Mouse (Mus musculus) small intestine, adult 2 months (tissue): ENCODE data around the gene Dph1. TPM values are rescaled to one million over a fixed set of nuclear protein-coding genes. Genes with fewer than 3 reads are reported as not detected.
"Not testable (repeated sequence)": the region's sequence is repeated elsewhere in the genome, so short reads cannot be mapped to it uniquely, and the experiment has no call there.

Experiments
- H3K27ac ChIP-seq: fragments of 200-500 bp; 2 replicates; pipeline ENCODE4 v1.5.1; 2012; ENCODE audit warnings: low read depth, low read length, control low read depth, inconsistent platforms; ENCODE audit not compliant: insufficient read depth
- H3K27me3 ChIP-seq: fragments of 200-500 bp; 2 replicates; pipeline ENCODE4 v1.6.1; 2012; ENCODE audit warnings: mild to moderate bottlenecking, moderate library complexity, low read length, inconsistent platforms; ENCODE audit not compliant: control insufficient read depth, insufficient read depth
- H3K36me3 ChIP-seq: fragments of 200-500 bp; 2 replicates; pipeline ENCODE4 v1.6.1; 2012; ENCODE audit warnings: mild to moderate bottlenecking, low read length, control low read depth, inconsistent platforms; ENCODE audit not compliant: control insufficient read depth, insufficient read depth
- H3K4me1 ChIP-seq: fragments of 200-500 bp; 2 replicates; pipeline ENCODE4 v1.6.1; 2012; ENCODE audit warnings: low read length, inconsistent platforms, mixed read lengths; ENCODE audit not compliant: control insufficient read depth, insufficient read depth, insufficient read length
- H3K4me3 ChIP-seq: fragments of 200-500 bp; 2 replicates; pipeline ENCODE4 v1.5.1; 2012; ENCODE audit warnings: low read depth, mild to moderate bottlenecking, control low read depth, inconsistent platforms, low read length, moderate library complexity
- CTCF ChIP-seq: fragments of 200-500 bp; IDR thresholded peaks from 2 replicates; pipeline ENCODE4 v1.5.1; 2012; ENCODE audit warnings: low read depth, mild to moderate bottlenecking, control low read depth, inconsistent platforms, low read length, moderate library complexity, mixed read lengths; ENCODE audit not compliant: insufficient replicate concordance, insufficient read length; ENCODE audit errors: extremely low read depth
- POLR2A ChIP-seq: fragments of 200-500 bp; IDR thresholded peaks from 2 replicates; pipeline ENCODE4 v1.6.1; 2012; ENCODE audit warnings: low read depth, mild to moderate bottlenecking, control low read depth, inconsistent platforms, low read length, moderate library complexity
- WGBS: fragments of 180-500 bp; shearing (Covaris S2); methylation state at CpG from one replicate; pipeline ENCODE4 v1.1.7; 2018; 5-methylcytosine and 5-hydroxymethylcytosine counted together
- polyA plus RNA-seq: library from polyadenylated mRNA; depleted of rRNA; stranded (reverse); fragments of >200 nt; gene quantifications from 2 replicates; pipeline ENCODE4 v1.2.3, GENCODE M21; 2012

Gene Dph1
- polyA plus RNA-seq, 1 experiment: 13.7 TPM

DNA sequence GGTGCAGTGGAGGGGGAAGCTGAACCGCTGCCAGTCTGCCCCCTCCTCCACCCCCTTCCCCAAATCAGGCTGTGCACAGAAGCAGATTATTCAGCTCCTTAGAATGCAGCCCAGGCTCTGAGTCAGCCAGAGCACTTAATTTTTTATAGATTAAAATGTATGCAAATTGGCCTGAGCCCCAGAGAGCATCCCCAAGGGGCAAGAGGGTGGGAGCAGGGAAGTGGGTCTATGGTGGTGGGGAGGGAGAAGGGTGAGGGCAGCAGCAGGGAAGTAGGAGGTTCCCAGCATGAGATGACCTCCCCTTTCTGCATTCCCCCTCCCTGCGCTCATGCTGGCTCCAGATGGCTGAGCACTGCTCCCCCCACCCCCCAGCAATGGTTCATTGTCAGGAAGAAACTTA, 6.1 kb downstream of the Dph1 start:
- 90% methylated on average over 1 of the region's 2 CpGs for WGBS
- Histone ChIP-seq H3K27ac (no peak overlapping the region), H3K4me1 (peaks cover 2% of the 10 kb centered on the region; the same call in 1 of the 2 replicates)

DNA sequence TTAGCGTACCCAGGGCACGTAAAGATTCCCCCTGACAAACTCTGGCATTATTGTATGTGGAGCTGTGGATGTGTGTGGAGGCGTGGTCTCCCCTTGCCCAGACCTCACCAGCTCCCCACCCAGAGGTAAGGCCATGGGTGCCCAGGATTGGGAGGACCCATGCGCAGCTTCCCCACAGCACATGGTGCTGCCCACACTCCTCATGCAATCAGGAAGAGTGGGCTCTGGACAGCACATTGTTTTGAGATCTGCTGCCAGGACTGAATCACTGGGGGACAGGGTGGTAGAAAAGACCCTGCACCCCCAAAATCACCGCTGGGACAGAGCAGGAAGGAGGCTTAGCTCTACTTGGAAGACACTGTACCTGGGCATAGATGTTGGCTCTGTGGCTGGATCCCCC, 6.5 kb downstream of the Dph1 start:
- WGBS: 95% methylated on average over 5 of the region's 5 CpGs
- peaks cover 5% of the 10 kb centered on the region for H3K36me3 ChIP-seq
- no peak for TF ChIP-seq CTCF
- no peak for TF ChIP-seq POLR2A

More for the DNA sequence above, 6.1 kb downstream of the Dph1 start:
- TF ChIP-seq POLR2A (no peak), CTCF (no peak)
- Histone ChIP-seq H3K27me3 (no peaks in the 10 kb centered on the region), H3K4me3 (no peak overlapping the region), H3K36me3 (peaks cover 5% of the 10 kb centered on the region)

DNA sequence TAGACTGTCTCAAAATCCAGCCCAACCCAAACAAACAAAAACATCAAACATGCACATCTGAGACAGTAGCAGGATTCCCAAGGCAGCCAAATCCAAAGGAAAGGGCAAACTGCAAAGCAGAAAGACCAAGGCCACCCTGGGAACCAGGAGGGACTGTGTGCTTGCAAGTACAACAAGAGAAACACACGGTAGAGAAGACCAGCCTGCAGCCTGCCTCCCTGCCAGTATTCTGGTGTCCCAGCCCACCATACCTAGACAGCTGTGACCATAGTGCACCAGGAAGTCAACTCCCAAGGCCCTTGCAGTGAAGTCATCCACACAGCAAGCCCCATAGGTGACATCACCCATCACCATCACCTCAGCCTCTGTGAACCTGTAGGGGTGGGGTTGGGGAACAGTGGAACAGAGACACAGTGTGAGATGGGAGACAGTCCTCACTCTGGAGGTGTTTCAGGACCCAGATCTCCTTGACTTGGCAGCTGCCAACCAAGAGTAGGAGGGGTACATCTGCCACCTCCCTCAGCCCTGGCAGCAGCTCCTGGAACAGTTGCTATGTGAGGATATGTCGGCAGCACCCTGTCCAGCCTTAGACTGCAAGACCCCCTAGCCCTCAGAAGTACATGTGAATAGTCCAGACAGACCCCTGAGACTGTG, 7.0 kb downstream of the Dph1 start:
- peaks cover 5% of the 10 kb centered on the region for H3K36me3 ChIP-seq
- H3K4me3 ChIP-seq: no peak overlapping the region
- WGBS: 80% methylated on average over 2 of the region's 2 CpGs
- H3K4me1 ChIP-seq: peaks cover under 1% of the 10 kb centered on the region; the same call in 1 of the 2 replicates
- H3K27ac ChIP-seq: no peak overlapping the region
- TF ChIP-seq POLR2A (no peak), CTCF (no peak)
- H3K27me3 ChIP-seq: no peaks in the 10 kb centered on the region

More for the DNA sequence above, 6.5 kb downstream of the Dph1 start:
- Histone ChIP-seq H3K4me1 (peaks cover under 1% of the 10 kb centered on the region; the same call in 1 of the 2 replicates), H3K27ac (no peak overlapping the region), H3K4me3 (no peak overlapping the region), H3K27me3 (no peaks in the 10 kb centered on the region)

DNA sequence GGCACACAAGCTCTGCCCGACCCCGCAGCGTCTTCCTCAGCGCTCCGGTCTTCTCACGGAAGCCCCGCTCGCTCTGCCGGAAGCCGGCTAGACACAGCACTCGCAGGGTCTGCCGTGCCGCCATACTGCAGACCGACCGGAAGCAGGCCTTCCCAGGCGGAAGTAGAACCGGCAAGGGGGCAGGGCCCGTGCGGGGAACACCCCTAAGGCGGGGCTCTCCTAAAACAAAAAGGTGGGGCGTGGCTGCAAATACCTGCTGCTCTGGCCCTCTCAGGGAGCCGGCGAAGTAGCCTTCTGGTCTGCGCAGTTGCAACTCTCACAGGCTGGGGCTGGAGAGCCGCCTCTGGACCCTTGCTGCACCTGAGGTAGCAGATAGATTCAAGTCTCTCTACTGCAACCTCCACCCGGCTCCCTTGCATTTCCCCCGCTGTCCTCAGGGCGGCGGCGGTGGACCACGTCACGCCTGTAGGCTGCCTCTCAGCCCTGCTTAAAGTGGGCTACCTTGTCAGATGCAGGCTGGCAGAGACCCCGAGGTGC, 12.3 kb downstream of the Dph1 start, which contains the start of gene Ovca2:
Gene Ovca2 (minus strand): TSS at position 164 of the 537 bp plus-strand sequence.
- Histone ChIP-seq H3K4me3 (peak within 1 kb of the TSS; percentile 84), H3K27me3 (no peaks in the 10 kb centered on the region), H3K27ac (no peak within 1 kb of the TSS), H3K36me3 (peaks cover 5% of the 10 kb centered on the region), H3K4me1 (peaks cover 12% of the 10 kb centered on the region)
- WGBS: under 1% methylated on average over 33 of the region's 33 CpGs
- TF ChIP-seq POLR2A: peak; percentile 68
- peak; percentile 88 for TF ChIP-seq CTCF

DNA sequence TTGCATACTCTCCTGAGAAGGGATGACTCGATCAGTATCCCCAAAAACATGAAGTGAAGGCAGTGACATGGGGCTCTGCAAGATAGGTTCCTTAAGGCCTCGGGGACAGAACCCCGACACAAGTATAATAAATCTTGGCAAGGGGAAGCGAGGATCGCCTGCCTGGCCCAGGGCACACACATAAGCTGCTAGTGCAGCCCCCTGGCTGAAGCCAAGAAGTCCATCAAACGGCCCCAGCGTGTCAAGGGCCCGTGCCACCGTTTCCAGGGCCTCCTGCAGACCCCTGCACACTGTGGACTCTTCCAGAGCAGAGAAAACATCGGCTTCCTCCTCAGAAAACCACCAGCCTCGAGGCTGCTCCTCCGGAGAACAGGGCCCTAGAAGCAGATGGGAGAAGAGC, 13.0 kb downstream of the Dph1 start:
- peak overlapping the region; percentile 84 for H3K4me3 ChIP-seq
- H3K27ac ChIP-seq: no peak overlapping the region
- TF ChIP-seq CTCF (no peak), POLR2A (no peak)
- H3K27me3 ChIP-seq: no peaks in the 10 kb centered on the region
- peaks cover 4% of the 10 kb centered on the region; the same call in 1 of the 2 replicates for H3K36me3 ChIP-seq
- WGBS: 46% methylated on average over 12 of the region's 12 CpGs
- H3K4me1 ChIP-seq: peaks cover 17% of the 10 kb centered on the region

DNA sequence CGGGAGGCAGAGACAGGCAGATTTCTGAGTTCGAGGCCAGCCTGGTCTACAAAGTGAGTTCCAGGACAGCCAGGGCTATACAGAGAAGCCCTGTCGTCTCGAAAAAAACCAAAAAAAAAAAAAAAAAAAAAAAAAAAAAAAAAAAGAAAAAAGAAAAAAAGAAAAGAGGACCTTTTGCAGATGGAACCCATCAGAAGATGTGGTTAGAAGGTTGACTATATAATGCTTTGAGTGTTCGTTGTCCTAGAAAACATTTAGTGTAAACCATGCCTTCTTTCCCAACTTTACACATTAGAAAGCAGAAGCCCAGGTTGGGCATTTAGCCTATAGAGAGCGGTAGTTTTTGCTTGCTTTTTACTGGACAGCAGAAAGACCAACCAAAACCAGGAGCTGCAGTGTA, 16.5 kb downstream of the Dph1 start:
- peaks cover 26% of the 10 kb centered on the region for H3K27me3 ChIP-seq
- not testable (repeated sequence) for H3K36me3 ChIP-seq, H3K4me3 ChIP-seq, H3K27ac ChIP-seq
- peaks cover 28% of the 10 kb centered on the region for H3K4me1 ChIP-seq
- WGBS: 53% methylated on average over 6 of the region's 6 CpGs

DNA sequence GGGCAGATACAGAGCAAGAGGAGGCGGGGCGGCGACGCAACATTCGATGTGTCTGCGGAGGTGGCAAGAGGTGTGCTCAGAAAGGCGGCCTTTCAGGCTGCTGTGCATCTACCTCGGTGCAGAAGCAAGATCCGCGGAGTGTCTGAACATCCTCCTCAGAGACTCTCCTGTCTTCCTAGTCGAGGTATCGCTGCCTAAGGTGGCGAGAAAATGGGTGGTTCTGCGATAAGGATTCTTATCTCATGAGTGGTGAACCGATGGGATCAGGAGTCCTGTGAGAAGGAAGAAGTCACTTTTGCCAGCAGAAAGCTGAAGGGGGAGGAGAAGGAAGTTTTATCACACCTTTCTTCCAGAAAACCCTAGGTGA, 17.3 kb downstream of the Dph1 start:
- no peaks in the 10 kb centered on the region for H3K36me3 ChIP-seq
- TF ChIP-seq POLR2A: no peak
- no peak for TF ChIP-seq CTCF
- peaks cover 28% of the 10 kb centered on the region for H3K27me3 ChIP-seq
- H3K4me3 ChIP-seq: peak overlapping the region; percentile 86
- peaks cover 26% of the 10 kb centered on the region for H3K4me1 ChIP-seq
- no peak overlapping the region for H3K27ac ChIP-seq
- 2% methylated on average over 15 of the region's 15 CpGs for WGBS
